Comparison of ENCODE assay signal across 23 mouse cellular contexts in the genomic region with DNA sequence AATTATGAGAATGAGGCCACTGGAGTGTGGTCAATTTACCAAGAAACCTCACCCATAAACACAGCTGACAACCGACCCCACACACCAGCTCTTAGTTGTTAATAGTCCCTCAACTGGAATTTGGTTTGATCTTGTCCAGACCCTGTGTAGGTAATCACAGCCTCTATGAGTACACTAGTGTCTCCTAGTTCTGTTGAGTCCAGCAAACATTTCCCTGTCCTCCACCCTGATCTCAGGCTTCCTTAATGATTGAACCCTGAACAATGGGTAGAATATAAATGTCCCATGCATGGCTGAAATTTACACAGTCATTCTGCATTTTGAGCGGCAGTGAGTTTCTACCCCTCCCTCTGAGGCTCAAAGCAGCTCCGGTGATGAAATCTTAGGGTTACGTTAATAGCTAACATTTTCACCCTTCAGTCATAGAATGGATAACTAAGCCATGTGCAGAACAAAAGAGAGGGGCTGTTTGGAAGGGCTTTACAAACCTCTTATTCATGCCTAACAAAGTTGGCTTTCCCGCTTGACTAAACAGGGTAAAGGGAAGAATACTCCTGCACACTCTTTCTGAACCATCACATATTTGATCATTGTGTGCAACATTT.
A peak's percentile ranks its signal among the peaks of the same experiment; 100 is the strongest.
DNase-seq lines count a peak whose midpoint lies in the region; ATAC-seq lines count a peak whose summit lies in the region.
"Had no signal": no experiment of that assay in that cellular context is flagged by ENCODE, and none has a peak within 500 bp of the region (broad histone marks: within the 10 kb centered on the region; RNA-seq: fewer than 3 reads in every experiment).

No protein-coding gene starts in this region.

- WGBS in embryonic facial prominence, embryonic 14.5 days: 66% methylated on average over 5 of the region's 5 CpGs
- WGBS in embryonic facial prominence, embryonic 10.5 days: 58% methylated on average over 5 of the region's 5 CpGs
- WGBS in kidney, embryonic 14.5 days: 56% methylated on average over 5 of the region's 5 CpGs
- 40% methylated on average over 5 of the region's 5 CpGs for WGBS in neural tube, embryonic 11.5 days

- H3K9me3 ChIP-seq in embryonic facial prominence, embryonic 14.5 days (ENCODE audit: control insufficient read depth, low read length): no peaks in the 10 kb centered on the region
- H3K9me3 ChIP-seq in embryonic facial prominence, embryonic 10.5 days: no peaks in the 10 kb centered on the region
- no peaks in the 10 kb centered on the region for H3K9me3 ChIP-seq in kidney, embryonic 14.5 days (ENCODE audit: control insufficient read depth, low read length)
- no peaks in the 10 kb centered on the region for H3K9me3 ChIP-seq in neural tube, embryonic 11.5 days (ENCODE audit: control insufficient read depth, low read length)
- H3K9me3 ChIP-seq: embryonic facial prominence, embryonic 12.5 days; heart, embryonic 10.5 days; neural tube, embryonic 13.5 days had no signal

- H3K27ac ChIP-seq in embryonic facial prominence, embryonic 14.5 days (replicated peaks; ENCODE audit: low read depth, low read length): no peak overlapping the region
- H3K27ac ChIP-seq in embryonic facial prominence, embryonic 10.5 days (replicated peaks): no peak overlapping the region
- no peak overlapping the region for H3K27ac ChIP-seq in kidney, embryonic 14.5 days (ENCODE audit: low read depth, low read length)
- H3K27ac ChIP-seq in neural tube, embryonic 11.5 days (ENCODE audit: low read depth, low read length): no peak overlapping the region
- H3K27ac ChIP-seq: embryonic facial prominence, embryonic 12.5 days; heart, embryonic 10.5 days; layer of hippocampus, adult 2 months; neural tube, embryonic 13.5 days had no signal

- H3K9ac ChIP-seq in embryonic facial prominence, embryonic 14.5 days (ENCODE audit: low read depth, low read length): no peak overlapping the region
- H3K9ac ChIP-seq in kidney, embryonic 14.5 days (ENCODE audit: low read depth, low read length): no peak overlapping the region
- H3K9ac ChIP-seq in neural tube, embryonic 11.5 days (ENCODE audit: low read length): no peak overlapping the region
- H3K9ac ChIP-seq: embryonic facial prominence, embryonic 12.5 days; neural tube, embryonic 13.5 days had no signal

- H3K36me3 ChIP-seq in embryonic facial prominence, embryonic 14.5 days (ENCODE audit: control insufficient read depth, insufficient read depth, low read length): no peaks in the 10 kb centered on the region
- no peaks in the 10 kb centered on the region for H3K36me3 ChIP-seq in embryonic facial prominence, embryonic 10.5 days (replicated peaks)
- no peaks in the 10 kb centered on the region for H3K36me3 ChIP-seq in kidney, embryonic 14.5 days (ENCODE audit: control insufficient read depth, insufficient read depth, low read length)
- no peaks in the 10 kb centered on the region for H3K36me3 ChIP-seq in neural tube, embryonic 11.5 days (ENCODE audit: control insufficient read depth, insufficient read depth, low read length)
- H3K36me3 ChIP-seq: embryonic facial prominence, embryonic 12.5 days; heart, embryonic 10.5 days; neural tube, embryonic 13.5 days had no signal

- H3K4me2 ChIP-seq in embryonic facial prominence, embryonic 14.5 days (ENCODE audit: low read depth, low read length): no peak overlapping the region
- no peak overlapping the region for H3K4me2 ChIP-seq in kidney, embryonic 14.5 days (replicated peaks; ENCODE audit: low read depth, low read length)
- H3K4me2 ChIP-seq in neural tube, embryonic 11.5 days (ENCODE audit: low read depth): no peak overlapping the region
- H3K4me2 ChIP-seq: embryonic facial prominence, embryonic 12.5 days; neural tube, embryonic 13.5 days had no signal

- DNase-seq in embryonic facial prominence, embryonic 14.5 days (ENCODE audit: low spot score): peak; percentile 2
- no peak for DNase-seq in embryonic facial prominence, embryonic 10.5 days (ENCODE audit: low spot score)
- no peak for DNase-seq in kidney, postnatal 25 days
- no peak for DNase-seq in neural tube, embryonic 11.5 days (ENCODE audit: low spot score)
- DNase-seq in neural tube, embryonic 10.5 days (ENCODE audit: extremely low spot score, low spot score): no peak
- DNase-seq in right cerebral cortex, postnatal 25 days: no peak
- DNase-seq: adrenal gland, postnatal 14 days; cerebellum, adult 8-10 months; cerebellum, postnatal 36 days; gastrocnemius, postnatal 10 days; heart, postnatal 4 days; lung, postnatal 4 days; right cerebral cortex, adult 18-20 months; thymus, adult 18-20 months; thymus, postnatal 36 days had no signal

- ATAC-seq in embryonic facial prominence, embryonic 14.5 days (ENCODE audit: low read depth): no peak
- ATAC-seq in kidney, embryonic 14.5 days (ENCODE audit: low FRiP score, low TSS enrichment): peak; percentile 83; the same call in 1 of the 2 replicates
- peak; percentile 55; the same call in 1 of the 2 replicates for ATAC-seq in neural tube, embryonic 11.5 days (ENCODE audit: insufficient read depth, low FRiP score, low TSS enrichment)
- ATAC-seq: forebrain, embryonic 14.5 days; intestine, postnatal 0 days had no signal

- H3K4me3 ChIP-seq in embryonic facial prominence, embryonic 14.5 days (ENCODE audit: low read depth, low read length): no peak overlapping the region
- no peak overlapping the region for H3K4me3 ChIP-seq in embryonic facial prominence, embryonic 10.5 days
- H3K4me3 ChIP-seq in kidney, embryonic 14.5 days (ENCODE audit: low read length): no peak overlapping the region
- no peak overlapping the region for H3K4me3 ChIP-seq in neural tube, embryonic 11.5 days (ENCODE audit: low read depth, low read length)
- H3K4me3 ChIP-seq: embryonic facial prominence, embryonic 12.5 days; erythroblast, embryonic 14.5 days; heart, embryonic 10.5 days; layer of hippocampus, adult 2 months; neural tube, embryonic 13.5 days had no signal

- H3K27me3 ChIP-seq in embryonic facial prominence, embryonic 14.5 days (replicated peaks; ENCODE audit: control insufficient read depth, insufficient read depth, low read length): no peaks in the 10 kb centered on the region
- H3K27me3 ChIP-seq in embryonic facial prominence, embryonic 10.5 days (replicated peaks; ENCODE audit: low read depth, poor library complexity, severe bottlenecking): no peaks in the 10 kb centered on the region
- no peaks in the 10 kb centered on the region for H3K27me3 ChIP-seq in kidney, embryonic 14.5 days (ENCODE audit: control insufficient read depth, insufficient read depth, low read length)
- H3K27me3 ChIP-seq in neural tube, embryonic 11.5 days (ENCODE audit: control insufficient read depth, insufficient read depth, low read length): no peaks in the 10 kb centered on the region
- H3K27me3 ChIP-seq: embryonic facial prominence, embryonic 12.5 days; neural tube, embryonic 13.5 days had no signal

- no peaks in the 10 kb centered on the region for H3K4me1 ChIP-seq in embryonic facial prominence, embryonic 14.5 days (ENCODE audit: control insufficient read depth, insufficient read depth, low read length)
- no peaks in the 10 kb centered on the region for H3K4me1 ChIP-seq in embryonic facial prominence, embryonic 10.5 days
- H3K4me1 ChIP-seq in kidney, embryonic 14.5 days (ENCODE audit: control insufficient read depth, insufficient read depth, low read length): no peaks in the 10 kb centered on the region
- no peaks in the 10 kb centered on the region for H3K4me1 ChIP-seq in neural tube, embryonic 11.5 days (ENCODE audit: control insufficient read depth, insufficient read depth, low read length)
- H3K4me1 ChIP-seq: embryonic facial prominence, embryonic 12.5 days; heart, embryonic 10.5 days; neural tube, embryonic 13.5 days had no signal
